Mouse (Mus musculus) left cerebral cortex, adult 6 months (tissue): ENCODE results near the gene Kctd17. TPM values are rescaled to one million over a fixed set of nuclear protein-coding genes. Genes with fewer than 3 reads are reported as not detected.

ENCODE experiments used
- long read RNA-seq, 2 experiments: library from polyadenylated mRNA; unstranded; transcript quantifications; one replicate each; pipeline ENCODE4 v2.0.0; 2019 to 2020
- polyA plus RNA-seq: library from polyadenylated mRNA; unstranded; fragments of <200 nt; fragmentation: Nextera tagmentation; gene quantifications from 2 replicates; pipeline ENCODE4 v1.2.3, GENCODE M21; 2021

Gene Kctd17
- polyA plus RNA-seq = 34.9 and 167 TPM in 2 replicates
- long read RNA-seq, experiment 1, transcript Kctd17-209 (7 exons, 1,632 nt) = minor isoform, 9 of 83 reads
- long read RNA-seq, experiment 1, transcript Kctd17-202 (6 exons, 986 nt) = major isoform, 17 of 83 reads
- long read RNA-seq, experiment 1, partial matches to known transcripts = 9 of 83 reads
- long read RNA-seq, experiment 1, other reads (novel, unspliced or antisense) = 46 of 83 reads
- long read RNA-seq, experiment 2, partial matches to known transcripts = 6 of 30 reads
- long read RNA-seq, experiment 2, other reads (novel, unspliced or antisense) = 16 of 30 reads

DNA sequence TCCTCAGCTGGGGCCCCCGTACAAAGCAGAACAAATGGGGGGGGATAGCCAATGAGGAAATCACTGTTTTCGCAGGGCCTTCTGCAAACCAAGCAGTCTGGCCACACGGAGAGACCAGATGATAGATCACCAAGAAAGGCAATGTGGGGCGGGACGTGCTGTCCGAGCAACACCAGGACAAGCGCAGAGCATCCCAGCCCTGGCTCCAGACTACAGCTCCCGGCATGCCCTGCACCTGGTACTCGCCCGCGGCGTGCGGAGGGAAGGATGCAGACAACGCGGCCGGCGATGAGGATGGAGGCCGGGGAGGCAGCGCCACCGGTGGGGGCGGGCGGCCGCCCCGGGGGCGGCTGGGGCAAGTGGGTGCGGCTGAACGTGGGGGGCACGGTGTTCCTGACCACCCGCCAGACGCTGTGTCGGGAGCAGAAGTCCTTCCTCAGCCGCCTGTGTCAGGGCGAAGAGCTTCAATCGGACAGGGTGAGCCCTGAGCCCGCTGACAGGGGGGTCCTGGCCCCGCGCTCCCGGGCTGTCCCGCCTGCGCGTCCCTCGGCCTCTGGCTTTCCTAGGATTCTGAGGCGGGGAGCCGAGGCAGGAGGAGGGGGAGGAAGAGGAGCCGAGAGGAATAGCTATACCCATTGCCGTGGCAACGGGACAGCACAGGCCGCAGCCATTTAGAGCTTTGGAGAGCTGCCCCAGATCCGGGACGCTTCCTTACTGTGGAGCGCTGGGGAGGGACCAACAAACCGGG lies at the start of gene Kctd17:
Gene Kctd17 (plus strand): TSS at position 174 of the 748 bp plus-strand sequence.

GRCm38 (mm10) chr15:78395478-78395962 lies 32.8 kb upstream of the Kctd17 start, which contains the start of gene Tex33:
TSS of gene Tex33 (minus strand) at chr15:78395912.

DNA sequence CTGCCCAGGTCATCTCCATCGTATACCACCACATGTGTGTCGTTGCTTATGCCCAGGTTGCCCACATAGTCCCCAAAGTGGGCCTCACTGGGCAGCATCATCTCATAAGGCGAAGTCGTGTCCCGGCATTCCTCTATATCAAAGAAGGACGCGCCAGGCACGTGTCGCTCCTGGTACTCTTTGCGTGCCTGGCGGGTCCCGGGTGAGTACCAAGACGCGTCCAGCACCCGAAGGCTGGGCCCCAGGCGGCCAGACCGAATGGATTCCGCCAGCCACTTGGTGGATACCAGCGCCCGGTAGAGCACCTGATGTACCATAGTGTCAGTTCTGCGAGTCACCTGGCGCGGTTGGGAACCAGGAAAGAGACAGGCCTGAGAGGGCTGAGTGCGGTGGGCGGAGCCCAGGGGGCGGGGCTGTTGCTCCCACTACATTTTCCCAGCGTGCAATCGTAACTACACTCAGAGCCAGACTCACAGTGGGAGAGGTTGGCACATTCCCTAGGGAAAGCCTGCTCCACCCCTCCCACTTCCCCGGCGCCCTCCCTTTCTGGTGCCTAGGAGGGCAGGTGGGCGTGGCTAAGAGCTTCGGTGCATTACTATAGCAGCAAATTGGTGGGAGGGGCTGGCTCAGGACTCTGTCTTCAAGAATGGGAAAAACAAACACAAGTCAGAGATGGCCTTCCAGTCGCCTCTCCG lies 22.7 kb upstream of the Kctd17 start, which contains the start of gene Tst:
Gene Tst (minus strand): TSS at position 391 of the 695 bp plus-strand sequence.

GRCm38 (mm10) chr15:78406293-78406934 lies 21.9 kb upstream of the Kctd17 start, which contains the start of gene Mpst:
TSS of gene Mpst (plus strand) at chr15:78406416.

DNA sequence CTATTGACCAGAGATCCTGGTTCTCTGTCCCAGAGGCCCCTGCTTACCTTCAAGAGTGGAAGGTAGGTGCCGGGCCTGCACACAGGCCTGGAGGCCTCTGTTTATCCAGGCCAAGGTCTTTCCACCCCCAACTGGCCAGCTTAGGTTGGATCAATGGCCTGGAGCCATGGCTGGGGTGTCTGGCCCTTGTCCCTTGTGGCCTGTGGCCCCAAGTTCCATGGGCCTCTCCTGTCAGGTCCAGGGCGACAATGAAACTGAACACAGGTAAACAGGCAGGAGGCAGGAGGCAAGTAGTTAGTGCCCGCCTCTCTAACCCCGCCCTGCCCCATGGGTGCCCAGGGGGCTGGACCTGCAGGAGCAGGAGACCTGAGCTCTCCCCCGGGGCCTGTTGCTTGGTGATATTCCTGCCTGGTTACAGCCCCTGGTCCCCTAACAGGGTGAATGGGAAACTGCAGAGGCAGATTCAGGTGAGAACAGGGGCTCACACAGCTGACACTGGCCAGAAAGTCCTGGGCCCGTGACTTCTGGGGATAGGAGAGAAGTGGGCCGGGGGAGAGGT lies 40.1 kb downstream of the Kctd17 start, which contains the start of gene Tmprss6:
Gene Tmprss6 (minus strand): TSS at position 256 of the 559 bp plus-strand sequence.

Other genes starting within 250 kb of the Kctd17 start
- 90.5 and 106 TPM in 2 replicates for gene Pvalb, start 222.2 kb upstream of the Kctd17 start, polyA plus RNA-seq
- 1.5 and 2.0 TPM in 2 replicates for gene Ncf4, start 183.8 kb upstream of the Kctd17 start, polyA plus RNA-seq
- gene Csf2rb2, start 122.8 kb upstream of the Kctd17 start, polyA plus RNA-seq = 0.21 and 0.48 TPM in 2 replicates
- 0.68 and 0.89 TPM in 2 replicates for gene Csf2rb, start 102.8 kb upstream of the Kctd17 start, polyA plus RNA-seq
- not detected in 2 replicates for gene Tex33, start 32.7 kb upstream of the Kctd17 start, polyA plus RNA-seq
- gene Tst, start 22.7 kb upstream of the Kctd17 start, polyA plus RNA-seq = 97.1 and 101 TPM in 2 replicates
- 3.3 and 4.3 TPM in 2 replicates for gene Mpst, start 22.1 kb upstream of the Kctd17 start, polyA plus RNA-seq
- gene Tmprss6, start 40.1 kb downstream of the Kctd17 start, polyA plus RNA-seq = 0.93 and 1.1 TPM in 2 replicates
- 0.05 and 0.06 TPM in 2 replicates for gene Il2rb, start 66.7 kb downstream of the Kctd17 start, polyA plus RNA-seq
- gene C1qtnf6, start 102.9 kb downstream of the Kctd17 start, polyA plus RNA-seq = 0.23 and 0.33 TPM in 2 replicates
- 4.5 and 6.0 TPM in 2 replicates for gene Sstr3, start 116.1 kb downstream of the Kctd17 start, polyA plus RNA-seq
- gene Rac2, start 144.2 kb downstream of the Kctd17 start, polyA plus RNA-seq = 5.5 and 9.9 TPM in 2 replicates
- gene Cyth4, start 168.5 kb downstream of the Kctd17 start, polyA plus RNA-seq = 3.1 and 3.8 TPM in 2 replicates